Mouse (Mus musculus): ENCODE results near the gene Gm7945. TPM values are rescaled to one million over a fixed set of nuclear protein-coding genes. Genes with fewer than 3 reads are reported as not detected.
"Not testable (repeated sequence)": the region's sequence is repeated elsewhere in the genome, so short reads cannot be mapped to it uniquely, and the experiment has no call there.

Gene Gm7945
- polyA plus RNA-seq (2015; fragmentation: Nextera tagmentation; extraction: Ambion mirVana): not detected in 2 replicates

DNA sequence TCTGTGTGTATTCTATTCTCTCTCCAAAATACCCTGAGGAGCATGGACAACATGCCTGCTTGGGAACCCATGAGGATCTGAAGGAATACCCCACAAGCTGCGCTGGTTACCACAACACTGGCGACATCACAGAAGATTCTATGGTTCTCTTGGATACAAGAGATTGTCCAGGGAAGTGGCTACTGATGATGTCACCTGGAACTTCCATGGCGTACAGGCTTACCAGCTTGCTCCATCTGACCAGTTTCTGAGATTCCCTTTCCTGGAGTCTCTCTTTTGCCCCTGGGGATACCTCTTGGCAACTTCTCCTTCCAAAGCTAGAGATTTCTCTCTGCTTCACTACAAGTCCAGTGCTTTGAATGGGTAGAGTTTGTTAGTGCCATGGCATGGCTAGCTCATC lies at the start of gene Gm7945:
TSS of gene Gm7945 (minus strand) at position 101 of the 400 bp plus-strand sequence.
- not testable (repeated sequence) for H3K9me3 ChIP-seq (replicated peaks); H3K36me3 ChIP-seq; H3K4me2 ChIP-seq; H3K9ac ChIP-seq; H3K4me1 ChIP-seq; H3K27ac ChIP-seq; H3K4me3 ChIP-seq (replicated peaks); H3K27me3 ChIP-seq; ATAC-seq (replicated peaks; ENCODE audit: low FRiP score)
- WGBS: no CpG with 5 or more reads among the region's 3 CpGs

DNA sequence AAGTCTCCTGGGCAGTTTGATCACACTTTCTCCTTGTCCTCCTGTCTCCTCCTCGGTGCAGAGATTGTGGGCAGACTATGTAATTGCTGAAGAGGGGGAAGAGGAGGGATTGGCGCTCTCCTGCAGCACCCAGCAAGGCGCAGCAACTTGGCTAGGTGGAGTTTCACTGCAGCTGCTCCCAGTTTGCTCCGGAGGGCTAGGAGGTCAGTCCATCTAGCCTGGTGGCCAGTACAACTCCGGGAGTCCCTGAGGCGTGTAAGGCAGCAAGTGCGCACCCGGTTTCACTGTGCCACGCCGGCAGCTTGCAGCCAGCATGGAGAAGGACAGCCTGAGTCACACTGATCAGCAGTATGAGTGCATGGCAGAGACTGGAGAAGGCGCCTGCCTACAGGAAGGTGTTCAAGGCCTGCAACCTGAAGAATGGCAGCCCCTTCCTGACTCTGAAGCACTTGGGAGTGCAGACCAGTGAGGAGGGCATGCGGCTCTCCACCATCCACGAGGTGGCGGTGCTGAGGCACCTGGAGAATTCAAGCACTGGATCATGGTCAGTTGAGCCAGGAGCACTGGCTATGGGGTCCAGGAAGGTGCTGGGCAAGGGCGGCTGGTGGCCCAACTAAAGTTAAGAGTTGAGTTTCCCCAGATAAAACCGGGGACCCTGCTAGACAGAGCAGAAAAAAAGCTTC lies 39.4 kb upstream of the Gm7945 start:
- not testable (repeated sequence) for H3K27me3 ChIP-seq; H3K36me3 ChIP-seq; H3K27ac ChIP-seq; H3K9ac ChIP-seq; H3K4me1 ChIP-seq; H3K4me3 ChIP-seq (replicated peaks); ATAC-seq (replicated peaks; ENCODE audit: low FRiP score); H3K9me3 ChIP-seq (replicated peaks)
- WGBS: 14% methylated on average over 13 of the region's 16 CpGs
- peak overlapping the region; percentile 31 for H3K4me2 ChIP-seq

GRCm38 (mm10) chr14:41424694-41425093 lies 38.5 kb upstream of the Gm7945 start:
- H3K9ac ChIP-seq; H3K27ac ChIP-seq; ATAC-seq (replicated peaks; ENCODE audit: low FRiP score); H3K4me3 ChIP-seq (replicated peaks); H3K9me3 ChIP-seq (replicated peaks); H3K36me3 ChIP-seq; H3K27me3 ChIP-seq; H3K4me1 ChIP-seq: not testable (repeated sequence)
- WGBS: 22% methylated on average over 14 of the region's 14 CpGs
- H3K4me2 ChIP-seq: peak overlapping the region; percentile 31

DNA sequence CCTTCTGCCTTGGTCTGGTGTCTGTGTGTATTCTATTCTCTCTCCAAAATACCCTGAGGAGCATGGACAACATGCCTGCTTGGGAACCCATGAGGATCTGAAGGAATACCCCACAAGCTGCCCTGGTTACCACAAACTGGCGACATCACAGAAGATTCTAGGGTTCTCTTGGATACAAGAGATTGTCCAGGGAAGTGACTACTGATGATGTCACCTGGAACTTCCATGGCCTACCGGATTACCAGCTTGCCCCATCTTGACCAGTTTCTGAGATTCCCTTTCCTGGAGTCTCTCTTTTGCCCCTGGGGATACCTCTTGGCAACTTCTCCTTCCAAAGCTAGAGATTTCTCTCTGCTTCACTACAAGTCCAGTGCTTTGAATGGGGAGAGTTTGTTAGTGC lies 22.0 kb upstream of the Gm7945 start, which contains the start of gene Gm6482:
TSS of gene Gm6482 (minus strand) at position 101 of the 400 bp plus-strand sequence.
- not testable (repeated sequence) for ATAC-seq (replicated peaks; ENCODE audit: low FRiP score); H3K9ac ChIP-seq; H3K4me2 ChIP-seq; H3K36me3 ChIP-seq; H3K27me3 ChIP-seq; H3K4me3 ChIP-seq (replicated peaks); H3K9me3 ChIP-seq (replicated peaks); H3K4me1 ChIP-seq; H3K27ac ChIP-seq
- 100% methylated on average over 1 of the region's 2 CpGs for WGBS

DNA sequence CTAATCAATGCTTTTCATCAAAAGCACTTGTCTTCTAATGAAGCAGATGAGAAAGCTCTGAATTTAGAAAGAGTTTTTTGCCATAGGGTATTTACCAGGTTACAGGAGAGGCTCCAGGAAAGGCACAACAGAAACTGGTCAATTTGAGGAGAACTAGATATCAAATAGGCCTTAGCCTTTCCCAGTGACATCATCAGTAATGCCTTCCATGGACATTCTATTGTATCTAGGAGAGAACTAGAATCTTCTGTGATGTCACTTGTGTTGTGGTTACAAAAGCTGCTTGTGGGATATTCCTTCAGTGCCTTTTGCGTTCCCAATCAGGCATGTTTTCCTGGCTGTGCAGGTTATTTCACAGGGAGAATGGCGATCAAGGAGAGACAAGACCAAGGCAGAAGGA lies 37.9 kb downstream of the Gm7945 start, which contains the start of gene Gm5798:
TSS of gene Gm5798 (plus strand) at position 301 of the 400 bp plus-strand sequence.
- H3K4me3 ChIP-seq (replicated peaks); H3K27ac ChIP-seq; H3K4me2 ChIP-seq; H3K4me1 ChIP-seq; H3K9ac ChIP-seq; H3K36me3 ChIP-seq; ATAC-seq (replicated peaks; ENCODE audit: low FRiP score); H3K27me3 ChIP-seq; H3K9me3 ChIP-seq (replicated peaks): not testable (repeated sequence)
- WGBS: 72% methylated on average over 2 of the region's 2 CpGs

Other genes starting within 250 kb of the Gm7945 start
- gene Mbl1, start 234.9 kb downstream of the Gm7945 start, polyA plus RNA-seq (2015; fragmentation: Nextera tagmentation; extraction: Ambion mirVana): 0.24 and 0.26 TPM in 2 replicates
- 0.46 TPM in 1 of 2 replicates, not detected in the other for gene Sftpd, start 201.2 kb downstream of the Gm7945 start, polyA plus RNA-seq (2015; fragmentation: Nextera tagmentation; extraction: Ambion mirVana)
- 0.12 TPM in 1 of 2 replicates, not detected in the other for gene Gm2832, start 107.6 kb downstream of the Gm7945 start, polyA plus RNA-seq (2015; fragmentation: Nextera tagmentation; extraction: Ambion mirVana)
- not detected in 2 replicates for gene Gm5798, start 37.8 kb downstream of the Gm7945 start, polyA plus RNA-seq (2015; fragmentation: Nextera tagmentation; extraction: Ambion mirVana)
- gene Gm6482, start 21.9 kb upstream of the Gm7945 start, polyA plus RNA-seq (2015; fragmentation: Nextera tagmentation; extraction: Ambion mirVana): not detected in 2 replicates
- not detected in 2 replicates for gene Gm7954, start 67.1 kb upstream of the Gm7945 start, polyA plus RNA-seq (2015; fragmentation: Nextera tagmentation; extraction: Ambion mirVana)
- gene Gm3486, start 103.1 kb upstream of the Gm7945 start, polyA plus RNA-seq (2015; fragmentation: Nextera tagmentation; extraction: Ambion mirVana): not detected in 2 replicates
- gene Gm7970, start 169.2 kb upstream of the Gm7945 start, polyA plus RNA-seq (2015; fragmentation: Nextera tagmentation; extraction: Ambion mirVana): not detected in 2 replicates
- not detected in 2 replicates for gene 1700049E17Rik2, start 186.8 kb upstream of the Gm7945 start, polyA plus RNA-seq (2015; fragmentation: Nextera tagmentation; extraction: Ambion mirVana)
- gene Gm3072, start 238.2 kb upstream of the Gm7945 start, polyA plus RNA-seq (2015; fragmentation: Nextera tagmentation; extraction: Ambion mirVana): not detected in 2 replicates

All from kidney, embryonic 15.5 days (tissue).